In genomic region chr1:128102641-128103461, GRCm38 (mm10) we compare ENCODE assay signal across 8 mouse cellular contexts. TPM values are rescaled to one million over a fixed set of nuclear protein-coding genes. Genes with fewer than 3 reads are reported as not detected.
DNase-seq lines count a peak whose midpoint lies in the region; ATAC-seq and TF ChIP-seq lines count a peak whose summit lies in the region.

Zranb3 (minus strand) TSS chr1:128103047.
R3hdm1 (plus strand) TSS chr1:128103301.

- H3K4me2 ChIP-seq in embryonic facial prominence, embryonic 14.5 days (ENCODE audit: low read depth, low read length): peak within 1 kb of the TSS; percentile 78
- peak within 1 kb of the TSS; percentile 76 for H3K4me2 ChIP-seq in limb, embryonic 13.5 days (replicated peaks)
- peak within 1 kb of the TSS; percentile 73 for H3K4me2 ChIP-seq in midbrain, embryonic 16.5 days (ENCODE audit: low read length)

- peak within 1 kb of the TSS; percentile 78 for H3K9ac ChIP-seq in embryonic facial prominence, embryonic 14.5 days (ENCODE audit: low read depth, low read length)
- H3K9ac ChIP-seq in heart, adult 2 months (ENCODE audit: low read depth, low read length): peak within 1 kb of the TSS; percentile 72
- peak within 1 kb of the TSS; percentile 90 for H3K9ac ChIP-seq in limb, embryonic 13.5 days
- peak within 1 kb of the TSS; percentile 95 for H3K9ac ChIP-seq in midbrain, embryonic 16.5 days (ENCODE audit: low read depth, low read length)

- H3K79me2 ChIP-seq in heart, adult 2 months (replicated peaks; ENCODE audit: control insufficient read depth, insufficient read depth, low read length): no peaks in the 10 kb centered on the region; the same call in none of the 2 replicates

- no peaks in the 10 kb centered on the region for H3K9me3 ChIP-seq in embryonic facial prominence, embryonic 14.5 days (ENCODE audit: control insufficient read depth, low read length)
- no peaks in the 10 kb centered on the region for H3K9me3 ChIP-seq in limb, embryonic 13.5 days
- H3K9me3 ChIP-seq in midbrain, embryonic 16.5 days (replicated peaks; ENCODE audit: control insufficient read depth, low read length, poor library complexity, severe bottlenecking): no peaks in the 10 kb centered on the region

- H3K4me1 ChIP-seq in embryonic facial prominence, embryonic 14.5 days (ENCODE audit: control insufficient read depth, insufficient read depth, low read length): peaks cover 7% of the 10 kb centered on the region
- H3K4me1 ChIP-seq in heart, adult 2 months (ENCODE audit: control insufficient read depth, insufficient read depth, low read length): peaks cover 1% of the 10 kb centered on the region
- H3K4me1 ChIP-seq in limb, embryonic 13.5 days: peaks cover 14% of the 10 kb centered on the region
- H3K4me1 ChIP-seq in midbrain, embryonic 16.5 days (ENCODE audit: control insufficient read depth, insufficient read depth, low read length): peaks cover 19% of the 10 kb centered on the region

- intact Hi-C loops in heart, adult 2 months (cut with DNase I): loop anchor here (5.0 kb wide), 3 partner anchors 139 to 331 kb away; partner anchors contain the start of genes Ccnt2, Rab3gap1 and Ubxn4

- peak; percentile 100 for DNase-seq in 3T3-L1 (ENCODE audit: low read depth, low spot score)
- DNase-seq in adrenal gland, postnatal 4 days (ENCODE audit: low spot score in 2 of 2): peak; percentile 69 to 79
- peak; percentile 99 for DNase-seq in embryonic facial prominence, embryonic 14.5 days (ENCODE audit: low spot score)
- DNase-seq in heart, adult 2 months: peak; percentile 93 to 95
- DNase-seq in kidney, adult 8-10 months: peak; percentile 99 to 100
- peak; percentile 93 to 96 for DNase-seq in spleen, postnatal 10 days (ENCODE audit: low spot score in 2 of 2)

- TF ChIP-seq CTCF in heart, adult 2 months (IDR thresholded peaks at IDR 0.05): no peak

- H3K27me3 ChIP-seq in embryonic facial prominence, embryonic 14.5 days (replicated peaks; ENCODE audit: control insufficient read depth, insufficient read depth, low read length): no peaks in the 10 kb centered on the region
- no peaks in the 10 kb centered on the region for H3K27me3 ChIP-seq in heart, adult 2 months (ENCODE audit: control insufficient read depth, insufficient read depth, low read length)
- H3K27me3 ChIP-seq in limb, embryonic 13.5 days: no peaks in the 10 kb centered on the region
- no peaks in the 10 kb centered on the region for H3K27me3 ChIP-seq in midbrain, embryonic 16.5 days (ENCODE audit: control insufficient read depth, insufficient read depth, low read depth, low read length)

- H3K27ac ChIP-seq in embryonic facial prominence, embryonic 14.5 days (replicated peaks; ENCODE audit: low read depth, low read length): peak within 1 kb of the TSS; percentile 89
- peak within 1 kb of the TSS; percentile 89 for H3K27ac ChIP-seq in heart, adult 2 months
- peak within 1 kb of the TSS; percentile 87 for H3K27ac ChIP-seq in limb, embryonic 13.5 days
- H3K27ac ChIP-seq in midbrain, embryonic 16.5 days (ENCODE audit: low read length): peak within 1 kb of the TSS; percentile 94

- TF ChIP-seq EP300 in heart, adult 2 months (IDR thresholded peaks at IDR 0.05; ENCODE audit: insufficient read depth, low read depth, low read length): 0 out of 2 replicates have a peak, but pooled peaks have one; percentile 2

- no peaks in the 10 kb centered on the region for H3K36me3 ChIP-seq in embryonic facial prominence, embryonic 14.5 days (ENCODE audit: control insufficient read depth, insufficient read depth, low read length)
- peaks cover 6% of the 10 kb centered on the region for H3K36me3 ChIP-seq in heart, adult 2 months (ENCODE audit: control insufficient read depth, insufficient read depth, low read length)
- no peaks in the 10 kb centered on the region for H3K36me3 ChIP-seq in limb, embryonic 13.5 days
- no peaks in the 10 kb centered on the region for H3K36me3 ChIP-seq in midbrain, embryonic 16.5 days (ENCODE audit: control insufficient read depth, insufficient read depth, low read length)

- 0% methylated on average over 42 of the region's 43 CpGs for WGBS in embryonic facial prominence, embryonic 14.5 days
- WGBS in heart, adult 2 months: under 1% methylated on average over 42 of the region's 43 CpGs
- under 1% methylated on average over 36 of the region's 43 CpGs for WGBS in limb, embryonic 13.5 days
- under 1% methylated on average over 43 of the region's 43 CpGs for WGBS in midbrain, embryonic 16.5 days

- ATAC-seq in embryonic facial prominence, embryonic 14.5 days (ENCODE audit: low read depth): peak; percentile 96
- ATAC-seq in limb, embryonic 13.5 days (ENCODE audit: low FRiP score, low read depth): peak; percentile 97
- ATAC-seq in midbrain, embryonic 16.5 days: peak; percentile 98

- H3K4me3 ChIP-seq in embryonic facial prominence, embryonic 14.5 days (ENCODE audit: low read depth, low read length): peak within 1 kb of the TSS; percentile 94
- peak within 1 kb of the TSS; percentile 93 for H3K4me3 ChIP-seq in heart, adult 2 months
- peak within 1 kb of the TSS; percentile 93 for H3K4me3 ChIP-seq in limb, embryonic 13.5 days
- peak within 1 kb of the TSS; percentile 99 for H3K4me3 ChIP-seq in midbrain, embryonic 16.5 days (ENCODE audit: low read depth, low read length)

- TF ChIP-seq POLR2A in heart, adult 2 months (IDR thresholded peaks at IDR 0.05; ENCODE audit: insufficient read depth, low read depth, low read length): peak; percentile 53

RNA-seq across cellular contexts. Expression of gene Zranb3, which starts in this region (rescaled TPM):
- 10 to 100 TPM in 1 of 2 experiments, 1 to 10 TPM in 1; 9.7 to 10.7 TPM for total RNA-seq in adrenal gland, postnatal 4 days (2021)
- 6.1 and 8.8 TPM in 2 replicates for polyA plus RNA-seq in embryonic facial prominence, embryonic 14.5 days (2014; fragmentation: Nextera tagmentation; extraction: Ambion mirVana)
- total RNA-seq in heart, adult 2 months (2021): 1 to 10 TPM; 4.8 to 5.0 TPM
- 1.00 and 1.6 TPM in 2 replicates for polyA plus RNA-seq in heart, adult 2 months (2012; rRNA removed)
- polyA plus RNA-seq in limb, embryonic 13.5 days (2015; fragmentation: Nextera tagmentation; extraction: Ambion mirVana): 8.5 and 9.8 TPM in 2 replicates
- polyA plus RNA-seq in midbrain, embryonic 16.5 days (2015; fragmentation: Nextera tagmentation; extraction: Ambion mirVana): 2.6 and 3.4 TPM in 2 replicates

RNA-seq across cellular contexts. Expression of gene R3hdm1, which starts in this region (rescaled TPM):
- 10 to 100 TPM; 77.8 to 84.8 TPM for total RNA-seq in adrenal gland, postnatal 4 days (2021)
- polyA plus RNA-seq in embryonic facial prominence, embryonic 14.5 days (2014; fragmentation: Nextera tagmentation; extraction: Ambion mirVana): 58.4 and 66.7 TPM in 2 replicates
- total RNA-seq in heart, adult 2 months (2021): 10 to 100 TPM; 47.8 to 54.5 TPM
- polyA plus RNA-seq in heart, adult 2 months (2012; rRNA removed): 33.1 and 33.9 TPM in 2 replicates
- polyA plus RNA-seq in limb, embryonic 13.5 days (2015; fragmentation: Nextera tagmentation; extraction: Ambion mirVana): 73.9 and 79.0 TPM in 2 replicates
- polyA plus RNA-seq in midbrain, embryonic 16.5 days (2015; fragmentation: Nextera tagmentation; extraction: Ambion mirVana): 84.1 and 89.1 TPM in 2 replicates

Comparison
In these comparisons a context has a peak if more than half of its experiments do, and no peak if none do; other contexts are left out.
1. Peak in every context shown above with its lines: DNase-seq, ATAC-seq, H3K4me3 ChIP-seq and H3K27ac ChIP-seq.